Mouse (Mus musculus) monocyte, adult 2 months (primary cell): ENCODE results near the gene Taf11.

Source experiments
- DNase-seq, 2 experiments: peaks; one replicate each; pipeline ENCODE4 v3.0.0; 2022; ENCODE audit warnings: low spot score in 2 of 2, low read depth in 1 of 2

The Taf11 gene

GRCm38 (mm10) chr17:27909622-27910500 lies at the start of gene Taf11:
Taf11 (minus strand) TSS chr17:27909844.
- DNase-seq: peak in 1 of 2 experiments; percentile 14

GRCm38 (mm10) chr17:27957649-27958048 lies 48.0 kb upstream of the Taf11 start:
- no peak for DNase-seq

- no peak for DNase-seq
Measured at GRCm38 (mm10) chr17:27954629-27955402, 45.2 kb upstream of the Taf11 start.

GRCm38 (mm10) chr17:27953136-27953535 lies 43.5 kb upstream of the Taf11 start:
- no peak for DNase-seq

GRCm38 (mm10) chr17:27947155-27947554 lies 37.5 kb upstream of the Taf11 start:
- no peak for DNase-seq

- DNase-seq: no peak
Measured at GRCm38 (mm10) chr17:27946371-27946770, 36.7 kb upstream of the Taf11 start.

GRCm38 (mm10) chr17:27945546-27946216 lies 36.0 kb upstream of the Taf11 start:
- DNase-seq: no peak

- DNase-seq: no peak
Measured at GRCm38 (mm10) chr17:27942131-27942530, 32.5 kb upstream of the Taf11 start.

- DNase-seq: no peak
Measured at GRCm38 (mm10) chr17:27941698-27942097, 32.1 kb upstream of the Taf11 start.

- no peak for DNase-seq
Measured at GRCm38 (mm10) chr17:27941178-27941577, 31.5 kb upstream of the Taf11 start.

GRCm38 (mm10) chr17:27940352-27940751 lies 30.7 kb upstream of the Taf11 start:
- DNase-seq: no peak

GRCm38 (mm10) chr17:27939028-27939427 lies 29.4 kb upstream of the Taf11 start:
- no peak for DNase-seq

GRCm38 (mm10) chr17:27938121-27938754 lies 28.6 kb upstream of the Taf11 start:
- no peak for DNase-seq

GRCm38 (mm10) chr17:27937054-27937615 lies 27.5 kb upstream of the Taf11 start:
- no peak for DNase-seq

- peak; percentile 64 to 67 for DNase-seq
Measured at GRCm38 (mm10) chr17:27935091-27935490, 25.4 kb upstream of the Taf11 start.

GRCm38 (mm10) chr17:27934136-27934910 lies 24.7 kb upstream of the Taf11 start:
- no peak for DNase-seq

- no peak for DNase-seq
Measured at GRCm38 (mm10) chr17:27931826-27932225, 22.2 kb upstream of the Taf11 start.

- no peak for DNase-seq
Measured at GRCm38 (mm10) chr17:27930291-27930690, 20.6 kb upstream of the Taf11 start.

GRCm38 (mm10) chr17:27925504-27925903 lies 15.9 kb upstream of the Taf11 start:
- DNase-seq: peak; percentile 22 to 42

GRCm38 (mm10) chr17:27925054-27925453 lies 15.4 kb upstream of the Taf11 start:
- DNase-seq: no peak
